Mouse (Mus musculus) stomach, adult 2 months (tissue): ENCODE results near the gene Ptpn9. TPM values are rescaled to one million over a fixed set of nuclear protein-coding genes. Genes with fewer than 3 reads are reported as not detected.

Source experiments
- polyA plus RNA-seq: library from polyadenylated mRNA; depleted of rRNA; stranded (reverse); fragments of >200 nt; gene quantifications from 2 replicates; pipeline ENCODE4 v1.2.3, GENCODE M21; 2012; rRNA removed

Gene Ptpn9
- polyA plus RNA-seq = 10.1 and 25.9 TPM in 2 replicates

DNA sequence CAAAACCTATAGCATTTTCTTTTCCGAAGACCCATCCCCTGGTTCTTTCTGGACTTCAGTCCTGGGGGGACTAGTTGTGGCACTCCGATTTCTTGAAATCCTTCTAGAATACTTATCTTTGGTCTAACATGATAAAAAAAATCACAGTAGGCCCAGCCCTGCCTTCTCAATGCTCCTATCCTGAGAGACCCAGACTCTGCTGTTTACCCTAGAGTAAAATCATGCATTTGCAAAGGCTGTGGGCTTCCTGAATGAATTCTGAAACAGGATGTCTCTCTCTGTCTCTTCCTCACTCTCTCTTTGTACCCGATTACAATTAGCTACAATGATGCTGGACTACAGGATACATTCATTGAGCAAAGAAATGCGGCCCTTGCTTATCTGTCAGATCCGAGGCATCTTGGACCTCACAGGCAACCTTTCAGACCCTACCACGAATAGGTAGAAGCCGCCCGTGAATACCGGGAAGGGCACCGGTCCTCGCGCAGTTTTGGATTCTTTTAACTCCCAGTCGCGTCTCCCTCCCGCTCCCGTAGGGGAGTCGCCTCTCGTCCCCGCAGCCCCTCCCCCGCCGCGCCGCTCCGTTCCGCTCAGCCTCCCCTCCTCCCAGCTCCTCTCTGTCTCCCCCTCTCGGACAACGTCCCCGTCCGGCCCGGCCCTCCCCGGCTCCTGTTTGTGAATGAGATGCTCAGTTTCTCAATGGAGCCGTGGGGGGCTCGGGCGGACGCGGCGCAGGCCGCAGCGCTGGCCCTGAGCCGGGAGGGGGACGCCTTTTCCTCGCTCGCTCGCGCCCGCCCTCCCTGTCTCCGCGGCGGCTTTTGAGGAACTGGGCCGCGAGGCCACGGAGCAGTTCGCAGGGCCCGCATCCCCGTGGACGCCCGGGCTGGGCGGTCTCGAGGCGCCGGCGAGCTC, at the start of gene Ptpn9:
Gene Ptpn9, plus strand, starts transcription at position 638 of the 912 bp plus-strand sequence.

DNA sequence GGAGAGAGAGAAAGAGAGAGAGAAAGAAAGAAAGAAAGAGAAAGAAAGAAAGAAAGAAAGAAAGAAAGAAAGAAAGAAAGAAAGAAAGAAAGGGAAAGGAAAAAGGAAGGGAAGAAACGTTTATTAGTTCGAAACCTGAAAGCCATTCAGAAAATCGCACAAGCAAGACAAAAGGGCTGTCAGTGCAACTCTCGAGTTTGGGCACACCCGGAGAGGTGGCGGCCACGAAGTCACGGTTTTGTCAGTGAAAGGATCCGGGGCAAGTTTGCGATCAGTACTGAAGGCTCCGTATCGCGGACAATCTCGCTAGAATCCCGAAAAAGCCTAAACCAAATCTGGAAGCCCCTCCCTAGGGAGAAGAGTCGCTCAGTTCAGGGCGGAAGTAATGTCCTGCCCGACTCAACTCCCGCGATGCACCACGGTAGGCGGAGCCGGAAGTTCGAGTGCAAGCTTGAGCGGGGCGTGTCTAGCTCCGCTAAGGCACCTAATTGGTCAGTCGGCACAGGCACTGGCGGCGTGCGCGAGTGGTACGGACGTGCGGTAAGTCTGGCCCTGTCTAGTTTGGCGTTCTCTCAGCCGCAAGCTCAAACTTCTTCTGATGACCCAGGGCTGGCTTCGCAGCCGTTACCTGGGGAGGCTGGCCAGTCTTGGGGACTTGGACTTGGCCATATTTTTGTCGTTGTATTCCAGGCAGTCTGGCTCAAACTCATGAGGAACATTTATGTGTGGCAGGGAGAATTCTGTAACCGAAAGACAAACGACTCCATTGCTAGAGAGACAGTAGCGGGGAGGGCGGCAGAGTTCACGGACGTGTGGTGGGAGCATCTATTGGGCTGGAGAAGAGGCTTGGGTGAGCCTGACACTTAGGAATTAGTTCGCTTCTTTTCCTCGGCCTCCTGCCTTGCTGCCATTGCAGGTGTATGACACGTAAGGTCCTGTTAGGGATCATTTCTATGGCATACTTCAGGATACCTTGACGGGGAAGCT, 44.0 kb upstream of the Ptpn9 start, which contains the start of gene Snupn:
Gene Snupn, plus strand, starts transcription at position 465 of the 987 bp plus-strand sequence.

DNA sequence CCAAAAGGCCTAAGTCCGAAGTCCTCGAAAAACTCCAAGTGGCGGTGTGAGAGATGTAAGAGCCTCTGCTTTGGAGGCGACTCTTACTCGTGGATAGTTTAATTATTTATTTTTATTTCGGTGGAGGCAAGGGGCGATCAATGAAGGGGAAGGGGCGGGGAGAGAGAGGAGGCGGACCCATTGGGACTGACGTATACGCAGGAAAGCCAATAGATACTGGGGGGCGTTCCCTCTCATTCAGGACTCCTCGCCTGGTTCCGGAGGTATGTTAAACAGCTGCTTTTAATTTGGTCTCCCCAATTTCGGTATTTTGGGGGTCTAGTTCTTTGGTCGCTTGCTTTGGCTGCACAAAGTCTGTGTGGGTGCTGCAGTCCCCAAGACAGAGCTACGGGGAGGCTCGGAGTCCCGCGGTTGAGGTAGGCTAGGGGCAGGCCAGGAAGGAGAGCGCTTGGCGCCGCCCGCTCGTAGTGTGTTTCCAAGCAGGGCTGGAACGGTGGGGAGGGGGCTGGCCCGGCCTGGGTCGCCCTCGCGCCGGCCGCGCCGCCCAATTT, 77.2 kb downstream of the Ptpn9 start, which contains the start of gene Sin3a:
Gene Sin3a, plus strand, starts transcription at position 240 of the 551 bp plus-strand sequence.

Other genes with a start within 250 kb of the Ptpn9 start
- 0.54 and 1.5 TPM in 2 replicates for gene Lingo1, start 198.5 kb upstream of the Ptpn9 start, polyA plus RNA-seq
- gene Odf3l1, start 130.2 kb upstream of the Ptpn9 start, polyA plus RNA-seq = 0.82 and 1.8 TPM in 2 replicates
- gene Cspg4, start 129.9 kb upstream of the Ptpn9 start, polyA plus RNA-seq = 12.2 and 15.5 TPM in 2 replicates
- gene Snx33, start 66.6 kb upstream of the Ptpn9 start, polyA plus RNA-seq = 5.0 and 6.6 TPM in 2 replicates
- gene Imp3, start 57.4 kb upstream of the Ptpn9 start, polyA plus RNA-seq = 122 and 267 TPM in 2 replicates
- gene Snupn, start 44.0 kb upstream of the Ptpn9 start, polyA plus RNA-seq = 1.7 and 2.3 TPM in 2 replicates
- gene Sin3a, start 77.1 kb downstream of the Ptpn9 start, polyA plus RNA-seq = 22.3 and 33.1 TPM in 2 replicates
- gene Man2c1, start 135.8 kb downstream of the Ptpn9 start, polyA plus RNA-seq = 104 and 130 TPM in 2 replicates
- 6.7 and 6.9 TPM in 2 replicates for gene Neil1, start 153.4 kb downstream of the Ptpn9 start, polyA plus RNA-seq
- 104 and 113 TPM in 2 replicates for gene Commd4, start 163.4 kb downstream of the Ptpn9 start, polyA plus RNA-seq
- gene Trcg1, start 241.6 kb downstream of the Ptpn9 start, polyA plus RNA-seq = not detected in 2 replicates